Comparison of ENCODE assay signal across 8 mouse cellular contexts in genomic region chr13:44622661-44623355, GRCm38 (mm10).
A peak's percentile ranks its signal among the peaks of the same experiment; 100 is the strongest.
DNase-seq lines count a peak whose midpoint lies in the region; ATAC-seq lines count a peak whose summit lies in the region.
"Had no signal": no experiment of that assay in that cellular context is flagged by ENCODE, and none has a peak within 500 bp of the region (broad histone marks: within the 10 kb centered on the region; RNA-seq: fewer than 3 reads in every experiment).

No protein-coding gene starts in this region.

- no peak overlapping the region for H3K9ac ChIP-seq in embryonic facial prominence, embryonic 11.5 days (replicated peaks; ENCODE audit: low read length)
- no peak overlapping the region for H3K9ac ChIP-seq in liver, embryonic 11.5 days (ENCODE audit: low read depth, low read length)

- peak; percentile 52; the same call in 1 of the 2 replicates for ATAC-seq in embryonic facial prominence, embryonic 11.5 days (replicated peaks; ENCODE audit: insufficient number of reproducible peaks, low FRiP score, low TSS enrichment, low read depth)
- ATAC-seq in liver, embryonic 11.5 days (replicated peaks; ENCODE audit: low FRiP score), result no peak

- H3K4me1 ChIP-seq in embryonic facial prominence, embryonic 11.5 days (ENCODE audit: control insufficient read depth, insufficient read depth, low read length), result no peaks in the 10 kb centered on the region
- 0 out of 2 replicates have a peak, but pooled peaks cover 2% of the 10 kb centered on the region for H3K4me1 ChIP-seq in liver, embryonic 11.5 days (replicated peaks; ENCODE audit: control insufficient read depth, insufficient read depth, low read length)

- WGBS in embryonic facial prominence, embryonic 11.5 days, result 35% methylated on average over 12 of the region's 12 CpGs
- WGBS in liver, embryonic 11.5 days, result 55% methylated on average over 12 of the region's 12 CpGs

- no peaks in the 10 kb centered on the region for H3K27me3 ChIP-seq in embryonic facial prominence, embryonic 11.5 days (ENCODE audit: control insufficient read depth, insufficient read depth, low read length)
- H3K27me3 ChIP-seq in liver, embryonic 11.5 days (replicated peaks; ENCODE audit: control insufficient read depth, insufficient read depth, low read length), result no peaks in the 10 kb centered on the region

- no peak overlapping the region for H3K4me3 ChIP-seq in embryonic facial prominence, embryonic 11.5 days (ENCODE audit: low read depth, low read length)
- H3K4me3 ChIP-seq in liver, embryonic 11.5 days (ENCODE audit: low read depth, low read length), result no peak overlapping the region

- DNase-seq in right cerebral cortex, postnatal 4 days, result peak; percentile 8
- DNase-seq in right cerebral cortex, postnatal 36 days (ENCODE audit: low spot score in 2 of 2), result no peak
- DNase-seq in embryonic facial prominence, embryonic 11.5 days (ENCODE audit: low spot score), result no peak
- peak; percentile 79 for DNase-seq in kidney, adult 18-20 months
- peak; percentile 34 to 65 for DNase-seq in lung, postnatal 4 days
- no peak for DNase-seq in liver, embryonic 11.5 days (ENCODE audit: low spot score)
- DNase-seq in gastrocnemius, postnatal 4 days (ENCODE audit: low spot score in 2 of 2), result no peak

- no peak overlapping the region for H3K27ac ChIP-seq in embryonic facial prominence, embryonic 11.5 days (replicated peaks; ENCODE audit: low read depth, low read length)
- H3K27ac ChIP-seq in liver, embryonic 11.5 days (ENCODE audit: low read depth, low read length), result no peak overlapping the region
- H3K27ac ChIP-seq: macrophage had no signal

- no peak overlapping the region for H3K4me2 ChIP-seq in embryonic facial prominence, embryonic 11.5 days (ENCODE audit: low read depth, low read length)
- no peak overlapping the region for H3K4me2 ChIP-seq in liver, embryonic 11.5 days

- no peaks in the 10 kb centered on the region for H3K36me3 ChIP-seq in embryonic facial prominence, embryonic 11.5 days (replicated peaks; ENCODE audit: control insufficient read depth, insufficient read depth, low read depth, low read length)
- no peaks in the 10 kb centered on the region for H3K36me3 ChIP-seq in liver, embryonic 11.5 days (ENCODE audit: control insufficient read depth, insufficient read depth, low read length)

- no peaks in the 10 kb centered on the region for H3K9me3 ChIP-seq in embryonic facial prominence, embryonic 11.5 days (replicated peaks; ENCODE audit: control insufficient read depth, low read length)
- H3K9me3 ChIP-seq in liver, embryonic 11.5 days (ENCODE audit: control insufficient read depth, low read length), result no peaks in the 10 kb centered on the region

Comparison
In these comparisons a context has a peak if more than half of its experiments do, and no peak if none do; other contexts are left out.
1. DNase-seq: peak in right cerebral cortex, postnatal 4 days (single experiment), kidney, adult 18-20 months (single experiment) and lung, postnatal 4 days (2 of 2); none in right cerebral cortex, postnatal 36 days (0 of 2), embryonic facial prominence, embryonic 11.5 days (single experiment), liver, embryonic 11.5 days (single experiment) and gastrocnemius, postnatal 4 days (0 of 2).